Mouse (Mus musculus): ENCODE results near the gene Vmn1r157. TPM values are rescaled to one million over a fixed set of nuclear protein-coding genes. Genes with fewer than 3 reads are reported as not detected.
"Not testable (repeated sequence)": the region's sequence is repeated elsewhere in the genome, so short reads cannot be mapped to it uniquely, and the experiment has no call there.

Vmn1r157 gene
- polyA plus RNA-seq (2014; fragmentation: Nextera tagmentation; extraction: Ambion mirVana) = not detected in 2 replicates

DNA sequence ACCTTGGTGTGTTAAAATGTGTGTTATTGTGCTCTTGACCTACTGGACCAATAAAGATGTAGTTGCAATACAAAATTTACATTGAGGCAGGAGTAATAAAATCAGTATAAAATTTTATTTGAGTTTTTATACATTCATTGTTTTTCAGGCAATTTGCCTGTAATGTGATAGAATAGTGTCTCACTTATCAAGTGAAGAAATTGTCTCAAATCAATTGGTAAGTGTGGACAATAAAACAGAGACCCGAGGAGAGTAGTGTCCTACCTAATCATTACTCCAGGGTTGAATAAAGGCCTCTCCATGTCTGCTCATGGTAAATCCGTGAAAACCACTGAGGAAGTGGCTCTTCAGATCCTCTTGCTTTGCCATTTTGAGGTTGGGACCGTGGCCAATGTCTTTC lies at the start of gene Vmn1r157:
TSS of gene Vmn1r157 (plus strand) at position 301 of the 400 bp plus-strand sequence.
- not testable (repeated sequence) for H3K9ac ChIP-seq (ENCODE audit: low read depth, low read length); H3K27ac ChIP-seq (ENCODE audit: low read depth, low read length); H3K27me3 ChIP-seq (replicated peaks; ENCODE audit: control insufficient read depth, insufficient read depth, low read length); ATAC-seq (replicated peaks; ENCODE audit: low FRiP score); H3K4me3 ChIP-seq (ENCODE audit: low read depth, low read length); H3K4me1 ChIP-seq (replicated peaks; ENCODE audit: control insufficient read depth, insufficient read depth, low read length); H3K9me3 ChIP-seq (ENCODE audit: control insufficient read depth, low read length); DNase-seq (ENCODE audit: low spot score); H3K36me3 ChIP-seq (ENCODE audit: control insufficient read depth, insufficient read depth, low read length); H3K4me2 ChIP-seq
- 28% methylated on average over 2 of the region's 3 CpGs for WGBS

DNA sequence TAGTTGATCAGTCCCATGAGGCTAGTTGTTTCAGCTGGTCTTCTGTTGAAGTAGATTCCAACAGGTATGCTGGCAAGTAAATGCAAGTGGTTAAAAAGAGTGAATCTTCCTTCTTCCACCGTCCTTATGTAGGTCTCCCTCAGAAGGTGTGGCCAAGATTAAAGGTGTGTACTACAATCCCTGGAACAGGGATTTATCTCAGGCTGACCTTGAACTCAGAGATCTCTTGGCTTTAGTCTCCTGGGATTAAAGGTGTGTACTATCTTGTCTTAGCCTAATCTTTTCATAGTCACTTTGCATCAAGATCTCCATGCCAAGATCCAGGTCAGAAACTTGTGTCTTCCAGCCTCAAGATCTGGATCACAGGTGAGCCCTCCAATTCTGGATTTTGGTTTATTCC lies 41.9 kb upstream of the Vmn1r157 start, which contains the start of gene Gm4567:
TSS of gene Gm4567 (minus strand) at position 101 of the 400 bp plus-strand sequence.
- H3K9me3 ChIP-seq (ENCODE audit: control insufficient read depth, low read length); H3K4me3 ChIP-seq (ENCODE audit: low read depth, low read length); DNase-seq (ENCODE audit: low spot score); H3K27me3 ChIP-seq (replicated peaks; ENCODE audit: control insufficient read depth, insufficient read depth, low read length); H3K36me3 ChIP-seq (ENCODE audit: control insufficient read depth, insufficient read depth, low read length); H3K27ac ChIP-seq (ENCODE audit: low read depth, low read length); ATAC-seq (replicated peaks; ENCODE audit: low FRiP score); H3K4me2 ChIP-seq; H3K9ac ChIP-seq (ENCODE audit: low read depth, low read length); H3K4me1 ChIP-seq (replicated peaks; ENCODE audit: control insufficient read depth, insufficient read depth, low read length): not testable (repeated sequence)
- WGBS = no CpG with 5 or more reads among the region's 1 CpGs

DNA sequence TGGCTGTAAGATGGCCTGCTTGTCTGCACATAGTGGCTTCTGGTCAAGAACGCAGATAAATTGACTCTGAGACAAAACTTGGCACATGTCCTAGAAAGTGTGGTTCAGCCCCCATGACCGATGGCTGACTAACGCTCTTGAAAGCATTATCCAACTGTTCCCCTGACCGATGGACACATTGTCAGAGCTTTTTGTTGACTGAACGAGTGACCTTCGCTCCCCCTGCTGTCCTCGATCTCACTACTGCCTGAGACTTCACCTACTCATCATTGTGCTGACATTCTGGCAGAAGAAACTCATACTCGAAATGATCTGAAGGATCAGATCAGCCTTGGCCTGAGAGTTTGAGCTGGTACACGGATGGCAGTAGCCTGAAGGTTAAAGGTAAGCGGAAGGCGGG lies 14.5 kb downstream of the Vmn1r157 start:
- not testable (repeated sequence) for H3K36me3 ChIP-seq (ENCODE audit: control insufficient read depth, insufficient read depth, low read length); H3K4me3 ChIP-seq (ENCODE audit: low read depth, low read length); H3K9ac ChIP-seq (ENCODE audit: low read depth, low read length); H3K4me1 ChIP-seq (replicated peaks; ENCODE audit: control insufficient read depth, insufficient read depth, low read length); H3K9me3 ChIP-seq (ENCODE audit: control insufficient read depth, low read length); H3K27ac ChIP-seq (ENCODE audit: low read depth, low read length); H3K27me3 ChIP-seq (replicated peaks; ENCODE audit: control insufficient read depth, insufficient read depth, low read length); H3K4me2 ChIP-seq; ATAC-seq (replicated peaks; ENCODE audit: low FRiP score); DNase-seq (ENCODE audit: low spot score)
- 83% methylated on average over 6 of the region's 11 CpGs for WGBS

DNA sequence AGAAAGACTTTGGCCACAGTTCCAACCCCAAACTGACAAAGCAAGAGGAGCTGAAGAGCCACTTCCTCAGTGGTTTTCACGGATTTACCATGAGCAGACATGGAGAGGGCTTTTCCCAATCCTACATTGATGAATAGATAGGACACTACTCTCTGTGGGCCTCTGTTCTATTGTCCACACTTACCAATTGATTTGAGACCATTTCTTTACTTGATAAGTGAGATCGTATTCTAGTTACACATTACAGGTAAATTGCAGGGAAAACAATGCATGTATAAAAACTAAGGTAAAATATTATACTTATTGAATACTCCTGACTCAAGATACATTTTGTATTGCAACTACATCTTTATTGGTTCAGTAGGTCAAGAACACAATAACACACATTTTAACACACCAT lies 29.2 kb downstream of the Vmn1r157 start, which contains the start of gene Vmn1r158:
TSS of gene Vmn1r158 (minus strand) at position 101 of the 400 bp plus-strand sequence.
- not testable (repeated sequence) for H3K4me1 ChIP-seq (replicated peaks; ENCODE audit: control insufficient read depth, insufficient read depth, low read length); H3K4me3 ChIP-seq (ENCODE audit: low read depth, low read length); DNase-seq (ENCODE audit: low spot score); H3K36me3 ChIP-seq (ENCODE audit: control insufficient read depth, insufficient read depth, low read length); H3K9me3 ChIP-seq (ENCODE audit: control insufficient read depth, low read length); H3K27ac ChIP-seq (ENCODE audit: low read depth, low read length); H3K4me2 ChIP-seq; ATAC-seq (replicated peaks; ENCODE audit: low FRiP score); H3K9ac ChIP-seq (ENCODE audit: low read depth, low read length); H3K27me3 ChIP-seq (replicated peaks; ENCODE audit: control insufficient read depth, insufficient read depth, low read length)
- 48% methylated on average over 2 of the region's 2 CpGs for WGBS

Other genes with a start within 250 kb of the Vmn1r157 start
- gene Vmn1r152, start 238.7 kb upstream of the Vmn1r157 start, polyA plus RNA-seq (2014; fragmentation: Nextera tagmentation; extraction: Ambion mirVana) = not detected in 2 replicates
- not detected in 2 replicates for gene Gm8677, start 226.8 kb upstream of the Vmn1r157 start, polyA plus RNA-seq (2014; fragmentation: Nextera tagmentation; extraction: Ambion mirVana)
- gene Gm4201, start 196.4 kb upstream of the Vmn1r157 start, polyA plus RNA-seq (2014; fragmentation: Nextera tagmentation; extraction: Ambion mirVana) = not detected in 2 replicates
- gene Gm4565, start 173.6 kb upstream of the Vmn1r157 start, polyA plus RNA-seq (2014; fragmentation: Nextera tagmentation; extraction: Ambion mirVana) = not detected in 2 replicates
- gene Vmn1r155, start 103.7 kb upstream of the Vmn1r157 start, polyA plus RNA-seq (2014; fragmentation: Nextera tagmentation; extraction: Ambion mirVana) = not detected in 2 replicates
- not detected in 2 replicates for gene Gm8693, start 69.4 kb upstream of the Vmn1r157 start, polyA plus RNA-seq (2014; fragmentation: Nextera tagmentation; extraction: Ambion mirVana)
- not detected in 2 replicates for gene Gm4567, start 42.0 kb upstream of the Vmn1r157 start, polyA plus RNA-seq (2014; fragmentation: Nextera tagmentation; extraction: Ambion mirVana)
- gene Vmn1r158, start 29.1 kb downstream of the Vmn1r157 start, polyA plus RNA-seq (2014; fragmentation: Nextera tagmentation; extraction: Ambion mirVana) = not detected in 2 replicates
- not detected in 2 replicates for gene Vmn1r159, start 81.9 kb downstream of the Vmn1r157 start, polyA plus RNA-seq (2014; fragmentation: Nextera tagmentation; extraction: Ambion mirVana)
- not detected in 2 replicates for gene Vmn1r160, start 109.5 kb downstream of the Vmn1r157 start, polyA plus RNA-seq (2014; fragmentation: Nextera tagmentation; extraction: Ambion mirVana)
- gene Gm4214, start 223.0 kb downstream of the Vmn1r157 start, polyA plus RNA-seq (2014; fragmentation: Nextera tagmentation; extraction: Ambion mirVana) = not detected in 2 replicates

Data from liver, embryonic 11.5 days (tissue).